Mouse (Mus musculus) embryonic facial prominence, embryonic 14.5 days (tissue): ENCODE measurements around the gene Prkch. TPM values are rescaled to one million over a fixed set of nuclear protein-coding genes. Genes with fewer than 3 reads are reported as not detected.

ENCODE experiments used
- ATAC-seq: fragments of 200-750 bp; cut with Nextera tagmentation; 2 replicates; pipeline ENCODE4 v1.8.0; 2017; ENCODE audit warnings: low read depth, moderate number of reproducible peaks, moderate TSS enrichment
- DNase-seq: peaks from one replicate; pipeline ENCODE4 v3.0.0-alpha.2; 2015; ENCODE audit warnings: low spot score
- H3K27ac ChIP-seq: fragments of 300-500 bp; sonication (generic); replicated peaks from 2 replicates; pipeline ENCODE4 v1.5.1; 2014; ENCODE audit warnings: low read depth, mild to moderate bottlenecking, low read length, moderate library complexity
- H3K27me3 ChIP-seq: fragments of 300-500 bp; sonication (generic); replicated peaks from 2 replicates; pipeline ENCODE4 v1.6.1; 2014; ENCODE audit warnings: low read length; ENCODE audit not compliant: control insufficient read depth, insufficient read depth
- H3K36me3 ChIP-seq: fragments of 300-500 bp; sonication (generic); 2 replicates; pipeline ENCODE4 v1.6.1; 2014; ENCODE audit warnings: low read length, mixed read lengths; ENCODE audit not compliant: control insufficient read depth, insufficient read depth
- H3K4me1 ChIP-seq: fragments of 300-500 bp; sonication (generic); 2 replicates; pipeline ENCODE4 v1.6.1; 2014; ENCODE audit warnings: antibody characterized with exemption, low read length; ENCODE audit not compliant: control insufficient read depth, insufficient read depth
- H3K4me2 ChIP-seq: fragments of 300-500 bp; sonication (generic); 2 replicates; pipeline ENCODE4 v1.6.1; 2014; ENCODE audit warnings: low read depth, mild to moderate bottlenecking, low read length, moderate library complexity, mixed read lengths
- H3K4me3 ChIP-seq: fragments of 300-500 bp; sonication (generic); 2 replicates; pipeline ENCODE4 v1.5.1; 2014; ENCODE audit warnings: low read depth, mild to moderate bottlenecking, low read length
- H3K9ac ChIP-seq: fragments of 300-500 bp; sonication (generic); 2 replicates; pipeline ENCODE4 v1.6.1; 2014; ENCODE audit warnings: low read depth, mild to moderate bottlenecking, low read length, moderate library complexity, mixed read lengths
- H3K9me3 ChIP-seq: fragments of 300-500 bp; sonication (generic); 2 replicates; pipeline ENCODE4 v1.6.1; 2016; ENCODE audit warnings: low read length; ENCODE audit not compliant: control insufficient read depth
- whole genome bisulfite sequencing: fragments of 180-500 bp; shearing (Covaris S2); extraction: QIAGEN DNeasy Blood & Tissue Kit; methylation state at CpG from one replicate; pipeline ENCODE4 v1.1.7; 2014; 5-methylcytosine and 5-hydroxymethylcytosine counted together
- polyA plus RNA-seq: library from polyadenylated mRNA; unstranded; fragments of >200 nt; fragmentation: Nextera tagmentation; extraction: Ambion mirVana; gene quantifications from 2 replicates; pipeline ENCODE4 v1.2.1, GENCODE M21; 2014

Prkch gene
- polyA plus RNA-seq, 1 experiment from 2014 or later: 13.6 TPM

DNA sequence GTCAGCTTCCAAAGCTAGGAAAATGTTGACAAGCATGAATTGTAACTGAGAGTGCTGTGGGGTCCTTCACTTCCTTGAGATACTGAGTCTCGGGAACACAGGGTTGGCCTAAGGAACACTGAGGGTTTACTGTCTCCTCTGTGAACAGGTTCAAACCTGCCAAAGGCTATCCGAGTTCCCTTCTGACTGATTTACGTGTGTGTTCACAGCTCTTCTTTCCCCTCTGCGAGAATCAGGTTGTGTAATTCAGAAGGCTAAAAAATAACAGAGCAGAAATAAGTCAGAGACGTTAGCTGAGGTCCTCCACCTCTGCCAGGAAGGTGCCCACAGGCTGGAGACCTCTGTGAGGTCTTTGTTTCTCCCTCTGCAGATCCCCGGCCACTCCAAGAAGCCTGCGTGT is 148.3 kb downstream of the Prkch start:
- H3K4me2 ChIP-seq: no peak overlapping the region
- no peak overlapping the region for H3K4me3 ChIP-seq
- peak overlapping the region; percentile 35 for H3K27ac ChIP-seq
- WGBS: 67% methylated on average over 7 of the region's 7 CpGs
- H3K36me3 ChIP-seq: no peaks in the 10 kb centered on the region
- H3K27me3 ChIP-seq: no peaks in the 10 kb centered on the region
- DNase-seq (no peak), ATAC-seq (no peak)
- H3K9me3 ChIP-seq: no peaks in the 10 kb centered on the region
- peaks cover 3% of the 10 kb centered on the region; the same call in 1 of the 2 replicates for H3K4me1 ChIP-seq
- no peak overlapping the region for H3K9ac ChIP-seq

DNA sequence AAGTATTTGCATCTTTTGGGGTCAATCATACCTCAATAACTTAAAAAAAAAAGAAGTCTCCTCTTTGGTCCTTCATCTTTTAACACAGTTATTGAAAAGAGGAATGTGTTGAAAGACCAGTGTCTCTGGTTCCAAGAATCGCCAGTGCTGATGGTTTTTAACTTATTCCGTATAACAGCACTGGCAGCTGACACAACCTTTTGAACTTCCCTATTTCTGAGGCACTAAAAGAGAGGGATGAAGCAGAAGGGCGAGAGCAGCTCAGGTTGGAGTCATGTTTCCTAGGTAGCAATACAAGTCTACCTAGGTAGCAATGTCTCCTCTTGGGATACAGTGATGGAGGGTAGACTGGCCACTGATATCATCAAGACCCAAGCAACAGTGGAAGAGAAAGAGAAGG is 152.3 kb downstream of the Prkch start:
- ATAC-seq (no peak), DNase-seq (no peak)
- H3K27me3 ChIP-seq: no peaks in the 10 kb centered on the region
- no peaks in the 10 kb centered on the region for H3K36me3 ChIP-seq
- H3K9ac ChIP-seq: no peak overlapping the region
- peaks cover 5% of the 10 kb centered on the region; the same call in 1 of the 2 replicates for H3K4me1 ChIP-seq
- H3K4me2 ChIP-seq: no peak overlapping the region
- H3K4me3 ChIP-seq: no peak overlapping the region
- no peak overlapping the region for H3K27ac ChIP-seq
- no peaks in the 10 kb centered on the region for H3K9me3 ChIP-seq
- 77% methylated on average over 3 of the region's 3 CpGs for WGBS

DNA sequence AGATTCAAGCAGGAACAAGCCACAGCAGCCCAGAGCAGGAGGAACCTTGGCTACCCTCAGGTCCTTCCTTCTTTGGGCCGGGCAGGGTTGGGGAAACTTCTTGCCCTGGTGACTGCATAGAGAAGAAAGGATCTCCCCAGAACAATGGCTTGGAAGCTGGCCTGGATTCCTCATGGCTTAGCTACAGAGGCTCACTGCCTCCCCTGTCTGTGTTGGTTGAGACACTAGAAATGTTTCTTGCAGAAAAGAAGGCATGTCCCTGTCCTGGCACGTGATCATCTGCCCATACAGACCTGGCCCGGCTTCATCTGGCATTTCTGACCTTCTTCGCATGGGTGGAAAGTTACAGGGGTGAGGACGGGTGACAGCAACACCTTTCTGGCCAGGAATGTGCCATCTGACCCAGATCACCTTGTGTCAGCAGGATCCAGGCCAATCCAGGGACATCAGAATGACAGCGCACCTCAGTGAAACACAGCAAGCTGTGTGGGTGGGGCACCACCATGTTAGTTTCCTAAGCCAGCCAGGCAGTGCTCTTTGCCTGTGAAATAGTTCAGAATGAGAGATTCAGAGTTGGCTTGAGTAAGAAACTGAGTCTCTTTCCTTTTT is 155.1 kb downstream of the Prkch start:
- no peak overlapping the region for H3K4me3 ChIP-seq
- no peaks in the 10 kb centered on the region for H3K9me3 ChIP-seq
- 93% methylated on average over 6 of the region's 6 CpGs for WGBS
- H3K4me1 ChIP-seq: peaks cover 5% of the 10 kb centered on the region; the same call in 1 of the 2 replicates
- ATAC-seq (no peak), DNase-seq (no peak)
- H3K9ac ChIP-seq: no peak overlapping the region
- no peaks in the 10 kb centered on the region for H3K27me3 ChIP-seq
- H3K36me3 ChIP-seq: no peaks in the 10 kb centered on the region
- no peak overlapping the region for H3K4me2 ChIP-seq
- H3K27ac ChIP-seq: no peak overlapping the region

DNA sequence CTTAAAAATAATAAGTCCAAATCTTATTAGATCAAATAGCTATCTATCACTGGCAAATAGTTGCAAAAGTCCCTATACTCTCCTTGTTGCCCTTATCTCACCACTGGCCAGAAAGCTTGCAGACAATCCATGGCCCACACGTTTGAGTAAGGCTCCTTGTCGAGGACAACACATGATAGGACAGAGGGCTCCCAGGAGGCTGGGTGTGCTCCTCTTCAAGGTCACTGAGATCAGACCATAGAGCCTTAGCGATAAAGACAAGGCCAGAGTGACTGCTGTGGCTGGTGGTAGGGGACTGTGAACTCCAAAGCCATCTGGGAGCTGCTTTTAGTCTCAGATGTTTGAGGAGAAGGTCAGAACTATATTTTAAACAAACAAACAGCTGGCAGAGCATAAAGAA is 158.0 kb downstream of the Prkch start:
- Histone ChIP-seq H3K4me3 (no peak overlapping the region), H3K27ac (no peak overlapping the region), H3K36me3 (no peaks in the 10 kb centered on the region), H3K9ac (no peak overlapping the region), H3K4me1 (peaks cover 5% of the 10 kb centered on the region; the same call in 1 of the 2 replicates), H3K27me3 (no peaks in the 10 kb centered on the region), H3K4me2 (no peak overlapping the region), H3K9me3 (no peaks in the 10 kb centered on the region)
- DNase-seq (no peak), ATAC-seq (no peak)
- 62% methylated on average over 3 of the region's 3 CpGs for WGBS

DNA sequence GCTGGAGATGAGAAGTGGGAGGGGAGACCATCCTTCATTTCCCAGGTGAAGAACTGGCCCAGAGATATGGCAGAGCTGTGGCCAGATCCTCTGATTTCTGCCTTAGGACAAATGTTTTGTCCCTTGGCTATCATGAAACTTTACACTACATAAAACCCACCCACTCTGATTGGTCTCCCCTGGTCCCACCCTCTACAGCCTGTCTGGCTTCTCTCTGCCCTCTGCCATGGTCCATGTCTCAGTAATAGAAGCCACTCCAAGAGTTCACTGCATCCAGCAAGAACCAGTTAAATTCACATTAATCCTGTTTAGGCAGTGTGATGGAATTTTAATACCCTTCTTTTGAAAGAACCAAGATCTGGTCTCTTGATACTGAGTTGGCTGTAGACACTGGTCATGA is 158.5 kb downstream of the Prkch start:
- no peak overlapping the region for H3K4me3 ChIP-seq
- H3K36me3 ChIP-seq: no peaks in the 10 kb centered on the region
- H3K4me1 ChIP-seq: peaks cover 5% of the 10 kb centered on the region; the same call in 1 of the 2 replicates
- H3K4me2 ChIP-seq: no peak overlapping the region
- H3K27me3 ChIP-seq: no peaks in the 10 kb centered on the region
- no peaks in the 10 kb centered on the region for H3K9me3 ChIP-seq
- H3K9ac ChIP-seq: no peak overlapping the region
- ATAC-seq: peak; percentile 26; the same call in 1 of the 2 replicates
- DNase-seq: no peak
- no peak overlapping the region for H3K27ac ChIP-seq

DNA sequence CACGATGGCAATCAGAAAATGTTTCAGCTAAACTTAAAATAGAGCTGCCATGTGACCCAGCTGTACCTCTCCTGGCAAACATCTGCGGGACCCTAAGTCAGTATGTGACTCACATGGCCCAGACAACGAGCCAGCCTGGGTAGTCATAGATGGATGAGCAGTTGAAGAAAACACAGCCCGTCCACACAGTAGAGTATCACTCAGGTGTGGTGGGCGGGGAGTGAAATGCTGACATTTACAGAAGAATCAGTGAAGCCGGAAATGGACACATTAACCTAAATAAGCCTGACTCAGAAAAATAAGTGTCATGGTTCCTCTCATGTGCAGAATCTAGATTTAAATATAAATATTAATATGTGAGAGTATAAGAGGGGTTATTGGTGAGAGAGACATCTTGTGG is 161.5 kb downstream of the Prkch start:
- no peaks in the 10 kb centered on the region for H3K27me3 ChIP-seq
- 89% methylated on average over 6 of the region's 6 CpGs for WGBS
- no peak overlapping the region for H3K4me2 ChIP-seq
- H3K36me3 ChIP-seq: no peaks in the 10 kb centered on the region
- no peak for ATAC-seq
- no peak overlapping the region for H3K4me3 ChIP-seq
- no peak for DNase-seq
- no peaks in the 10 kb centered on the region for H3K4me1 ChIP-seq
- no peaks in the 10 kb centered on the region for H3K9me3 ChIP-seq
- no peak overlapping the region for H3K9ac ChIP-seq
- no peak overlapping the region for H3K27ac ChIP-seq

DNA sequence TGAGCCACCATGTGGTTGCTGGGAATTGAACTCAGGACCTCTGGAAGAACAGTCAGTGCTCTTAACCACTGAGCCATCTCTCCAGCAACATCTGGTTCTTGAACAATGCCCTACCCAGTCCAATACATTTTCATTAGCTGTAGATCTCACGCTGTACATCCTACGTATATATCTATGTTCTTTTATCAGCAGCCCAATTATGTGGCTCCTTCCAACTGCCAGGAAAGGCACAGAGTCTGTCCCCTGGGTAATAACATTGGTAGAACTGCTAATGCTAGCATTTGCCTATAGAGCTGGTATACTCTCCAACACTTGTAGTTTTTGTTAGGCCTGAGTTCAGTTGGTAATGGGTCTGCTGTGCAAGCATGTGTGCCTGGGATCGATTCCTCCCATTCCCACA is 163.8 kb downstream of the Prkch start:
- H3K27me3 ChIP-seq: no peaks in the 10 kb centered on the region
- no peaks in the 10 kb centered on the region for H3K36me3 ChIP-seq
- no peak for ATAC-seq
- 89% methylated on average over 3 of the region's 3 CpGs for WGBS
- no peak overlapping the region for H3K27ac ChIP-seq
- DNase-seq: no peak
- no peak overlapping the region for H3K4me3 ChIP-seq
- H3K4me2 ChIP-seq: no peak overlapping the region
- H3K4me1 ChIP-seq: no peaks in the 10 kb centered on the region
- no peaks in the 10 kb centered on the region for H3K9me3 ChIP-seq
- no peak overlapping the region for H3K9ac ChIP-seq

DNA sequence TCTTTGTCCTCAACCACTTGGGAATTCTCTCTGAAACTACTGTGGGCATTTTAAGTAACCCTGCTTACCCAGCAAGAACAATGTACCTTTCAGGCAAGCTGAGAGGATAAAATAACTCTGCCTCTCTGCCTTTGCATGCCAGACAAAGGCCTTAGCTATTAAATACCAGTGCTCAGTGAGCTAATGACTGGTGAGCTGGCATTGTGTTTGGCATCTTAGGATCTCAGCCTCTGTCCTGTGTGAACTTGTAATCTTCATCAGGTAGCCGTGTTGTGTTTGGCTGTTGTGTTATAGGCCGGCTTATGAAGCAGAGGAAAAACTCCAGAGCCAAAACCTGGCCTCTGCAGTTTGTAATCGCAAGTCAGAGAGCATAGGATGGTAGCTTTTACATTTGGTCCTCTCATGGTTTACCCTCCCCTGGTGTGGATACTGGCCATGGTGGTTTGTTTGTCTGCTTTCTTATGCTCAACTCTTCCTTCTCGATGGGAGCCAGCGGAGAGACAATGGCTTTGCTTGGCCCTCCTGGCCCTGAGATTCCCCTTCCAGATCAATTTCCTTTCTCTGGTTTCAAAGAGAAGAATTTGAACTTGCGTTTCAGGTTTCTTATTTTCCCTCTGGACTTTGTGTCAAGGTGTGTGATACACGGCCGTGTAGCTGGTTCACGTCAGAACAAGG is 170.0 kb downstream of the Prkch start:
- H3K9ac ChIP-seq: no peak overlapping the region
- H3K4me1 ChIP-seq: peaks cover 8% of the 10 kb centered on the region; the same call in 1 of the 2 replicates
- no peaks in the 10 kb centered on the region for H3K27me3 ChIP-seq
- 55% methylated on average over 9 of the region's 9 CpGs for WGBS
- no peaks in the 10 kb centered on the region for H3K9me3 ChIP-seq
- H3K27ac ChIP-seq: no peak overlapping the region
- ATAC-seq (peak; percentile 78; the same call in 1 of the 2 replicates), DNase-seq (peak; percentile 54)
- no peaks in the 10 kb centered on the region for H3K36me3 ChIP-seq
- no peak overlapping the region for H3K4me2 ChIP-seq
- no peak overlapping the region for H3K4me3 ChIP-seq

DNA sequence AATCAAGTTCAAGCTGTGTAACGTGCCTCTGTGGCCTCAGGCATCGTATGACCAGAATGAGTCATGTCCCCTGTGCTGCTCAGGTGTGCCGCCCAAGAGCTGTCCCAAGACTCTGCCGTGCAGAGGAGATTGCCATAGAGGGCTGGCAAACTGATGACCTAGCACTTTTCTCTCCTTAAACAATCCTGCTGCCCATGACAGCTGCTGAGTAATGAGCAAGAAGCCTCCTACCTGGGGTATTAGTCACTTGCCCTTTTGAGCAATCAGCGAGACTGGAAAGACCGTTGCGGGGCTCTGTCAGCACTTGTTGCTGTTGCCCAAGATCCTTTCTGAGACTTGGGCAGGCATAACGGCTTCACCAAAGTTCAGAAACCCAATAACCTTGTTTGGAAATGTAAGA is 171.1 kb downstream of the Prkch start:
- Histone ChIP-seq H3K4me1 (peaks cover 8% of the 10 kb centered on the region; the same call in 1 of the 2 replicates), H3K9me3 (no peaks in the 10 kb centered on the region), H3K27me3 (no peaks in the 10 kb centered on the region), H3K36me3 (no peaks in the 10 kb centered on the region), H3K4me2 (no peak overlapping the region), H3K27ac (no peak overlapping the region), H3K4me3 (no peak overlapping the region), H3K9ac (no peak overlapping the region)
- WGBS: 74% methylated on average over 8 of the region's 8 CpGs
- DNase-seq (peak; percentile 41), ATAC-seq (peak; percentile 10; the same call in 1 of the 2 replicates)
